Mouse (Mus musculus): ENCODE results near the gene Iqschfp.

GRCm38 (mm10) chr3:68513340-68514119, 621.5 kb downstream of the Iqschfp start:
- TF ChIP-seq POLR2A (IDR thresholded peaks at IDR 0.05; ENCODE audit: control insufficient read depth, low read depth, low read length) (no peak), CTCF (IDR thresholded peaks at IDR 0.05; ENCODE audit: control insufficient read depth, insufficient read depth, insufficient replicate concordance, low read depth, low read length) (no peak)
